Mouse (Mus musculus): Measurements from ENCODE around the gene Cavin1.

Gene Cavin1

GRCm38 (mm10) chr11:100982087-100982486 is 11.4 kb upstream of the Cavin1 start:
- in situ Hi-C loops (cut with MboI, MseI) = loop anchor here (5.0 kb wide), 2 partner anchors 75 to 80 kb away; no protein-coding TSS in a partner anchor

GRCm38 (mm10) chr11:100981236-100981635 is 10.5 kb upstream of the Cavin1 start:
- in situ Hi-C loops (cut with MboI, MseI) = loop anchor here (5.0 kb wide), 2 partner anchors 76 to 81 kb away; no protein-coding TSS in a partner anchor

GRCm38 (mm10) chr11:100980438-100980837 is 9.8 kb upstream of the Cavin1 start:
- in situ Hi-C loops (cut with MboI, MseI) = loop anchor here (5.0 kb wide), 2 partner anchors 77 to 82 kb away; no protein-coding TSS in a partner anchor

GRCm38 (mm10) chr11:100979887-100980286 is 9.2 kb upstream of the Cavin1 start:
- in situ Hi-C loops (cut with MboI, MseI) = loop anchor here (5.0 to 10.0 kb wide), 3 partner anchors 77 to 205 kb away; no protein-coding TSS in a partner anchor

- in situ Hi-C loops (cut with MboI, MseI) = loop anchor here in 1 of 2 experiments (10.0 kb wide), 1 partner anchor 210 kb away; no protein-coding TSS in a partner anchor
These were observed 4.6 kb upstream of the Cavin1 start for GRCm38 (mm10) chr11:100975241-100975640.

GRCm38 (mm10) chr11:100974381-100974970 is 3.8 kb upstream of the Cavin1 start:
- in situ Hi-C loops (cut with MboI, MseI) = loop anchor here in 1 of 2 experiments (10.0 kb wide), 1 partner anchor 210 kb away; no protein-coding TSS in a partner anchor

GRCm38 (mm10) chr11:100973245-100973644 is 2.6 kb upstream of the Cavin1 start:
- in situ Hi-C loops (cut with MboI, MseI) = loop anchor here in 1 of 2 experiments (10.0 kb wide), 1 partner anchor 212 kb away; no protein-coding TSS in a partner anchor

GRCm38 (mm10) chr11:100971455-100971854 is 768 bp upstream of the Cavin1 start:
- in situ Hi-C loops (cut with MboI, MseI) = loop anchor here in 1 of 2 experiments (10.0 kb wide), 1 partner anchor 213 kb away; no protein-coding TSS in a partner anchor

GRCm38 (mm10) chr11:100969744-100970556 is 737 bp downstream of the Cavin1 start:
- in situ Hi-C loops (cut with MboI, MseI) = loop anchor here in 1 of 2 experiments (10.0 kb wide), 1 partner anchor 215 kb away; no protein-coding TSS in a partner anchor

- in situ Hi-C loops (cut with MboI, MseI) = no loop called here
These were observed 1.4 kb downstream of the Cavin1 start for GRCm38 (mm10) chr11:100969189-100969743.

- in situ Hi-C loops (cut with MboI, MseI) = no loop called here
These were observed 2.2 kb downstream of the Cavin1 start for GRCm38 (mm10) chr11:100968501-100968900.

- in situ Hi-C loops (cut with MboI, MseI) = no loop called here
These were observed 2.7 kb downstream of the Cavin1 start for GRCm38 (mm10) chr11:100967881-100968420.

- in situ Hi-C loops (cut with MboI, MseI) = no loop called here
These were observed 3.3 kb downstream of the Cavin1 start for GRCm38 (mm10) chr11:100967376-100967775.

- in situ Hi-C loops (cut with MboI, MseI) = no loop called here
These were observed 4.9 kb downstream of the Cavin1 start for GRCm38 (mm10) chr11:100965760-100966159.

GRCm38 (mm10) chr11:100964901-100965542 is 5.7 kb downstream of the Cavin1 start:
- in situ Hi-C loops (cut with MboI, MseI) = no loop called here

- in situ Hi-C loops (cut with MboI, MseI) = no loop called here
These were observed 6.5 kb downstream of the Cavin1 start for GRCm38 (mm10) chr11:100964180-100964579.

- in situ Hi-C loops (cut with MboI, MseI) = no loop called here
These were observed 7.0 kb downstream of the Cavin1 start for GRCm38 (mm10) chr11:100963647-100964046.

- in situ Hi-C loops (cut with MboI, MseI) = no loop called here
These were observed 8.2 kb downstream of the Cavin1 start for GRCm38 (mm10) chr11:100962371-100962911.

- in situ Hi-C loops (cut with MboI, MseI) = no loop called here
These were observed 10.1 kb downstream of the Cavin1 start for GRCm38 (mm10) chr11:100960540-100960939.

GRCm38 (mm10) chr11:100959826-100960225 is 10.9 kb downstream of the Cavin1 start:
- in situ Hi-C loops (cut with MboI, MseI) = loop anchor here (5.0 kb wide), 1 partner anchor 68 kb away; no protein-coding TSS in a partner anchor

GRCm38 (mm10) chr11:100959464-100959810 is 11.2 kb downstream of the Cavin1 start:
- in situ Hi-C loops (cut with MboI, MseI) = loop anchor here (5.0 kb wide), 1 partner anchor 67 kb away; no protein-coding TSS in a partner anchor
